Mouse (Mus musculus): ENCODE data around the gene Hsp90ab1. TPM values are rescaled to one million over a fixed set of nuclear protein-coding genes. Genes with fewer than 3 reads are reported as not detected.

Hsp90ab1 gene
- total RNA-seq, 2 experiments from 2014 or later, result 448 to 829 TPM

DNA sequence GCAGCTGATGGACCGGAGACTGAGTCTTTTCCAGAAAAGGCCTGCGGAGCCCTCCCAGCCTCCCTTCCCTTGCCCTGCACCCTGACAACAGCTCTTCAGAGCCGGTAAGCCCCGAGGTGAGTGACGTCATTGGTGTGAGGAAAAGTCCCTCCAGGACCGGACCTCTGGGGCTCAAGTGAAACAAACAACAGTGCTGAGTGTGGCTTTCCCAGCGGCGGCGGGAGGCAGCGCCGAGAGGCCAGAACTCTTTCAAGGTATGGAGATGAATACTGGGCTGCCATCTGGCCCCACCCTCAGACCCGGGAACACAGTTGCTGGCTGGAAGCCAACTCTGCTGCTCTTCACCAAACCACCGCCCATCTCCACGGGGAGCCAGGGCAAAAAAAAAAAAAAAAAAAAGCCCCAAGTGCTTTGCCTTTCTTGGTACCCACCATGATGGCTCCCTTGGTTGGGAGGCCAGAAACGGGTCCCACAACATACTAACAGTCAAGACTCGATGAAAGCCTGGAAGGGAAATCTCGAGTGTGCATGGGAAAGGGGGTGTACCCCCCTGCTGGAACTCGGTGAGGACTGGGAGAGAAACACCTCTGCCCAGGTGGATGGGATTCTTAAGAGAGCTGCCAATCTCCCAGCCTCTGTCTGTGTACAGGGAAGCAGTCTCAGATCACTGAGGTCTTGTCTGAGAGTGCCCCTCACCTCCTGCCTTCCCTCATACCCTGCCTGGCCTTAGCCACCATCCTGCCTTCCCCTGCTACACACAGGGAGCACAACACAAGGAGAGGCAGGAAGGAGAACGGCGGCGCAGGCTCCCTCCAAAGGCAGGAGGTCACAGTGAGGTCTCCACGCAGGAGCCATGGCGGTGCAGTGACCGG is 28.8 kb downstream of the Hsp90ab1 start:
- ATAC-seq (ENCODE audit: poor library complexity, severe bottlenecking), result no peak

DNA sequence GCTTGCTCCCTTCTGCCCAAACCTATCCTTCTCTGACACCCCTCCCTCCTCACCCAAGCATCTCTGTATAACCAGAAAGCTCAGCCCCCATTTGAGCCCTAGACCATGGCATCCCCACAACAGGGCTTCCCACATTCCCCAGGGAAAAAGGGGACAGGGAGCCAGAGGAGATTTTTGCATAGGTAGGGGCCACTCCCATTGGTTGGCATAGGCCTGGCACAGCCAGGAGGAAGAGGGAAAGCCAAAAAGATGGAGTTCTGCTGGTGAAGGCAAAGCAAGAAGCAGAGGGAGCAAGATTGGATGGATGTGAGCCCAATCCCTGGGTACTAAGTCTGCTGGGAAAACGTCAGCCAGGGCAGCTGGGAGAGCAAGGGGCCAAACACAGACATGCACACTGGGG is 30.0 kb downstream of the Hsp90ab1 start:
- ATAC-seq (ENCODE audit: poor library complexity, severe bottlenecking), result no peak

DNA sequence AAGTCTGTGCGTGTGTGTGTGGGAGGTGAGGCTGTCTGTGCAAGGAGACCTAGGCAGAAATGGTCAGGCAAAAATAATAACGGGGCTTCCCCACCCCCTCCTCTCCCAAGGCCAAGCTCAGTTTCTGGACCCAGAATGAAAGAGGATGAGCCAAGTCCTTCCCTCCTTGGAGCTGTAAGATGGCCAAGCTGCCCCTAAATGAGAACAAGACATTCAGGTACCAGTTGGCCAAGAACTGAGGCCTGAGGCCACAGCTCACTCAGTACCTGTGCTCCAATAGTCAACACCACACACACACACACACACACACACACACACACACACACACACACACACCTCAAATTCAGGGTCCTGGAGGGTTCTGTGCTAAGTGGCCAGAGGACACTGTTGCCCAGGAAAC is 30.4 kb downstream of the Hsp90ab1 start:
- no peak for ATAC-seq (ENCODE audit: poor library complexity, severe bottlenecking)

DNA sequence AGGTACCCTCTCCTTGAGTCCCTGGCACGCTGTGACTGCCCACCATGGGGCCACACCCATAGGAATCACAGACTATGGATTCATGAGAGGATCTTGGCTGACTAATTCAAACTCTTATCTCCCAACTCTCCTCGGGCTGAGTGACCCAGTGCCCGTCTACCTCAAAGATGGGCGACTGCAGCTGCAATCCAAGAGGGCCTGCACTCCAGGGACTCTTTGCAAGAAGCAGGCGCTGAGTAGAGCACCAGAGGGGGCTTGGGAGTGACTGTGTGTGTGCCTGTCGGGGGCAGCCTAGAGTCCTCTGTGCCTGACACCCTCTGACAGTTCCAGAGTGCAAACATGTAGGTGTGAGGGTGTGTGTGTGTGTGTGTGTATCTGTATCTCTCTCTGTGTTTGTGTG is 30.9 kb downstream of the Hsp90ab1 start:
- no peak for ATAC-seq (ENCODE audit: poor library complexity, severe bottlenecking)

- ATAC-seq (ENCODE audit: poor library complexity, severe bottlenecking), result no peak
These were observed 33.4 kb downstream of the Hsp90ab1 start for GRCm38 (mm10) chr17:45539664-45540063.

- no peak for ATAC-seq (ENCODE audit: poor library complexity, severe bottlenecking)
These were observed 34.7 kb downstream of the Hsp90ab1 start for GRCm38 (mm10) chr17:45538394-45538793.

DNA sequence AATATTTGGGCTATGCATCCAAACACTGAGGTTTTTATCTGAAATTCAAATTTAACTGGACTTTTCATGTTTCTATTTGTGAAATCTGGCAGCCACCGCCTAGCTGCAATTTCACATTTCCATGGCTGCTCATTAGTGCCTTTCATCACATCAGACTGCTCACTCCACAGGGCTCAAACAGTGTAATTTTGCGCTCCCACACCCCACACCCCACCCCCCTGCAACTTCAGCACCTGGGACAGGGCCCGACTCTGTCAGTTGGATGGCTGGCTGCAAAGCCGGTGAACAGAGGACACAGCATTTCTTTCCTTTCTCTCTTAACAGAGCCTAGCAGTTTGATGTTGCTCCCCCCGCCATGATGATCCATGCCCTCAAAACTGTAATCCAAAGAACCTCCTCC is 36.8 kb downstream of the Hsp90ab1 start:
- ATAC-seq (ENCODE audit: poor library complexity, severe bottlenecking), result no peak

GRCm38 (mm10) chr17:45532896-45533295 is 40.2 kb downstream of the Hsp90ab1 start:
- no peak for ATAC-seq (ENCODE audit: poor library complexity, severe bottlenecking)

DNA sequence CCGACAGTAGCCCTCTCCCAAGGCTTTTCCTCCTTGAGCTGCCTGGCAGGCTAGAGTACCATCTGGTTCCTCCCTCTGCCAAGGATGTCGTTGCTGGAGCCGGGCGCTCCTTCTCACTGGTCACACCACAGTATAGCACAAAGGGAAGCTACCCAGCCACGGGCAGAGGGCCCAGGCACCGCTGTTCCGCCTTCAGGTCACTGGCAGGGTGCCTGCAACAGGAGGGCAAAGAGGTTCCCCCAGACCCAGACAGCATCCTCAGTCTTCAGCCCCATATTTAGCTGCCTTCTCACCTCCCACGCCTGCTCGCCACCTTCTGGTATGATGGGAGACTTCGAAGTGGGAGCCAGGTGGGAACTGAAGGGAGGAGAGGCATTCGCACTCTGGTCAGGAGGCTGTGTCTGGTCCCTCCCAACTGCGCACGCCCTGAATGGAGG is 42.7 kb downstream of the Hsp90ab1 start:
- ATAC-seq (ENCODE audit: poor library complexity, severe bottlenecking), result no peak

GRCm38 (mm10) chr17:45526571-45526970 is 46.5 kb downstream of the Hsp90ab1 start:
- no peak for ATAC-seq (ENCODE audit: poor library complexity, severe bottlenecking)

DNA sequence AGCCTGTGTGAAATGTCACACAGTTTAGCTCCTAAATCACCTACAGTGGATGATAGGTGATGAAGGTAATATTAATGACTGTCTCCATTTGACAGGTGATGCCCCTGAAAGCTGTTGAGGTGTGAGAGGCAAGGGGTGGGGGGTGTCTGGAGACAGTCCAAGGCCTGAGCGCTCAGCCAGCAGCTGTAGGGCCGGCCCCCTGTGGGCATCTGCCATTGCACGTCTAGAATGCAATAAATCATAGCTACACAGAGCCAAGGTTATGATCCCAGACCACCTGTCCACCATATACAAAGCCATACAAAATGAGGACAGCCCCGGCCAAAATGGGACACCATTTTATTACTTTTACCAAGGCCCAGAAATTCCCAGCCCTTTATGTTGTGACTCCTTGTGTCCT is 48.1 kb downstream of the Hsp90ab1 start:
- no peak for ATAC-seq (ENCODE audit: poor library complexity, severe bottlenecking)

DNA sequence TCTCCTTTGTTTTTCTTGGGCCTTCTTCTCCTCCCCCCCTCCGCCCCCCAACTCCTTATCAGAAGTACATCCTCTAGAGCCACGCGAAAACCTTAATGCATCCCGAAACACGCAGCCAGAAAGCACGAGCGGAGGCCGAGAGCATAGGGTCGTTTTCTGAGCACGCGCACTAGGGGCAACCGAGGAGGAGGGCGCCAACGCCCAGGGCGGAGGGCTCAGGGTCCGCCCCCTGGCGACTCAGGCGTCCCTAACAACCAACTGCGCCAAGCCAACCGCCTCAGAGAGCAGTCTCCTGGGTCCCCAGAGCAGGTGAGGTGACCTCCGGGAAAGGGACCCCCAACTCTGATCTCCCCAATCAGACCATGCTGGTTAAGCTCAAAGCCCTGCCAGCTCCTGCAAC is 49.8 kb downstream of the Hsp90ab1 start, which contains the start of gene Tcte1:
Gene Tcte1 (plus strand): TSS at position 172 of the 400 bp plus-strand sequence.
- ATAC-seq (ENCODE audit: poor library complexity, severe bottlenecking), result no peak

DNA sequence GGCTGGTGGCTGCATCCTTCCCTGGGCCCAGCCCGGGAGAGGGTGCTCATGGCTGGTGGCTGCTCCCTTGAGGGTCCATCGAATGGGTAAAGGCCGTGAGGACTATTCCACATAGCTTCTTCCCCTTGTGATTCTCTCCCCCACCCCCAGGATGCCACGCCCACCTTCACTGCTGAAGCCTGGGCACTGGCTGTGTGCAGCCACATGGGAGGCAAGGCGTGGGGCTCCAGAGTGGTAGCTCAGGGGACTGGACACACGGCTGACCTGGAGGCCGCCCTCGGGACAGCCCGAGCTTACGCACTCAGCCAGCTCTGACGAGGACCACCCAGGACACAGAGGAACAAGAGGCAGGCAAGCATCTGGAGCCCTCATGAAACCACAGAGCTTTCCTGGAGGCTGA is 52.9 kb downstream of the Hsp90ab1 start:
- ATAC-seq (ENCODE audit: poor library complexity, severe bottlenecking), result no peak

DNA sequence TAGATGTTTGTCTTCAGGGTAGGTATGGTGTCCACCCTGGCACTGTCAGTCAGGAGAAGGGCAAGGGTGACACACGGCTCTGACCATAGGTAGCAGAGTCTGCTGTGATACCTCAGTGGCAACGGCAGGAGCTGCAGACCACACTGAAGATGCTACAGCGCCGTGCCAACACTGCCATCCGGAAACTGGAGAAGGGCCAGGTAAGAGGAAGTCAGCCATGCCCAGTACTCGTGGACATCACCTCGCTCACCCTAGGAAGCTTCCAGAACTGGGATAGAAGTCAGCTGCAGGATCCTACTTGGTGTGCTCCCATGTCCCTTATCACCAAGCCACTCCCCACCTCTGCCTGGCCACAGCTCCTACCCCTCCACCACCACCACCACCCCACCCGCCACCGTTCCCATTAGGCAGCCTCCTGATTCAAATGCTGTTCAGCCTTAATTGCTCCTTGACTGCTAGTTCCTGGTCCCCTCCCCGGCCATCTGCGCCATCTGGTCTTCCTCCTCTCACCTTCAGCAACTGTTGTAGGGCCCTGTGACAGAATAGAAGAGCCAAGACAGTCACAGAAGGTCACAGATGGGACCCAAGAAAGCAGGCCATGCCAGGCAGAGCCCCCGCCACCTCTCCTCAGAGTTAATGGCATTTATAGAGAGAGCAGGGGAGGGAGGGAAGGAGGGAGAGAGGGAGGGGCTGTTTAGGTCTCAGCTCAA is 54.1 kb downstream of the Hsp90ab1 start:
- ATAC-seq (ENCODE audit: poor library complexity, severe bottlenecking), result no peak

Other genes starting within 250 kb of the Hsp90ab1 start
- gene Cdc5l, start 139.5 kb downstream of the Hsp90ab1 start, total RNA-seq (2015), result 58.1 and 60.7 TPM in 2 replicates
- 106 and 112 TPM in 2 replicates for gene Cdc5l, start 139.5 kb downstream of the Hsp90ab1 start, total RNA-seq (2017)
- gene Spats1, start 97.9 kb downstream of the Hsp90ab1 start, total RNA-seq (2015), result not detected in 2 replicates
- gene Spats1, start 97.9 kb downstream of the Hsp90ab1 start, total RNA-seq (2017), result not detected in 2 replicates
- 2.3 and 4.0 TPM in 2 replicates for gene Aars2, start 66.4 kb downstream of the Hsp90ab1 start, total RNA-seq (2015)
- 4.6 and 5.2 TPM in 2 replicates for gene Aars2, start 66.4 kb downstream of the Hsp90ab1 start, total RNA-seq (2017)
- gene Tcte1, start 49.8 kb downstream of the Hsp90ab1 start, total RNA-seq (2015), result not detected in 2 replicates
- not detected in 2 replicates for gene Tcte1, start 49.8 kb downstream of the Hsp90ab1 start, total RNA-seq (2017)
- gene Tmem151b, start 23.6 kb downstream of the Hsp90ab1 start, total RNA-seq (2015), result not detected in 2 replicates
- not detected in 2 replicates for gene Tmem151b, start 23.6 kb downstream of the Hsp90ab1 start, total RNA-seq (2017)
- gene Nfkbie, start 17.6 kb downstream of the Hsp90ab1 start, total RNA-seq (2015), result 10.4 and 11.1 TPM in 2 replicates
- 13.4 and 14.0 TPM in 2 replicates for gene Nfkbie, start 17.6 kb downstream of the Hsp90ab1 start, total RNA-seq (2017)
- 33.7 and 44.9 TPM in 2 replicates for gene Slc35b2, start 9.4 kb downstream of the Hsp90ab1 start, total RNA-seq (2015)
- 48.2 and 52.2 TPM in 2 replicates for gene Slc35b2, start 9.4 kb downstream of the Hsp90ab1 start, total RNA-seq (2017)
- 23.8 and 31.2 TPM in 2 replicates for gene Slc29a1, start 26.3 kb upstream of the Hsp90ab1 start, total RNA-seq (2015)
- 22.9 and 32.6 TPM in 2 replicates for gene Slc29a1, start 26.3 kb upstream of the Hsp90ab1 start, total RNA-seq (2017)
- not detected in 2 replicates for gene Mymx, start 28.8 kb upstream of the Hsp90ab1 start, total RNA-seq (2015)
- gene Mymx, start 28.8 kb upstream of the Hsp90ab1 start, total RNA-seq (2017), result not detected in 2 replicates
- 0.67 TPM in 1 of 2 replicates, not detected in the other for gene Capn11, start 86.1 kb upstream of the Hsp90ab1 start, total RNA-seq (2015)
- not detected in 2 replicates for gene Capn11, start 86.1 kb upstream of the Hsp90ab1 start, total RNA-seq (2017)
- 30.3 and 34.7 TPM in 2 replicates for gene Mrpl14, start 113.1 kb upstream of the Hsp90ab1 start, total RNA-seq (2015)
- gene Mrpl14, start 113.1 kb upstream of the Hsp90ab1 start, total RNA-seq (2017), result 12.7 and 14.7 TPM in 2 replicates
- 3.3 and 5.3 TPM in 2 replicates for gene Tmem63b, start 113.6 kb upstream of the Hsp90ab1 start, total RNA-seq (2015)
- 3.6 and 5.3 TPM in 2 replicates for gene Tmem63b, start 113.6 kb upstream of the Hsp90ab1 start, total RNA-seq (2017)
- gene 1600014C23Rik, start 160.6 kb upstream of the Hsp90ab1 start, total RNA-seq (2015), result not detected in 2 replicates
- gene 1600014C23Rik, start 160.6 kb upstream of the Hsp90ab1 start, total RNA-seq (2017), result not detected in 2 replicates